Mouse (Mus musculus): Measurements from ENCODE around the gene Hagh. TPM values are rescaled to one million over a fixed set of nuclear protein-coding genes. Genes with fewer than 3 reads are reported as not detected.

Gene Hagh
- polyA plus RNA-seq, 1 experiment from 2014 or later: 46.6 TPM

- Histone ChIP-seq H3K27ac (ENCODE audit: low read depth, low read length) (no peak overlapping the region), H3K4me2 (replicated peaks; ENCODE audit: low read depth, low read length) (no peak overlapping the region), H3K9ac (ENCODE audit: low read depth, low read length) (no peak overlapping the region), H3K4me3 (ENCODE audit: low read length) (no peak overlapping the region), H3K4me1 (ENCODE audit: control insufficient read depth, insufficient read depth, low read length) (no peaks in the 10 kb centered on the region), H3K36me3 (ENCODE audit: control insufficient read depth, insufficient read depth, low read length) (no peaks in the 10 kb centered on the region), H3K9me3 (ENCODE audit: control insufficient read depth, low read length) (no peaks in the 10 kb centered on the region), H3K27me3 (ENCODE audit: control insufficient read depth, insufficient read depth, low read length) (no peaks in the 10 kb centered on the region)
- 33% methylated on average over 2 of the region's 2 CpGs for WGBS
- ATAC-seq (ENCODE audit: low FRiP score, low TSS enrichment): no peak
Measured at GRCm38 (mm10) chr17:24812215-24812614, 27.7 kb upstream of the Hagh start.

- no peak overlapping the region for H3K4me3 ChIP-seq (ENCODE audit: low read length)
- 78% methylated on average over 5 of the region's 5 CpGs for WGBS
- ATAC-seq (ENCODE audit: low FRiP score, low TSS enrichment): no peak
- H3K4me2 ChIP-seq (replicated peaks; ENCODE audit: low read depth, low read length): no peak overlapping the region
- H3K36me3 ChIP-seq (ENCODE audit: control insufficient read depth, insufficient read depth, low read length): no peaks in the 10 kb centered on the region
- no peaks in the 10 kb centered on the region for H3K4me1 ChIP-seq (ENCODE audit: control insufficient read depth, insufficient read depth, low read length)
- H3K9me3 ChIP-seq (ENCODE audit: control insufficient read depth, low read length): no peaks in the 10 kb centered on the region
- no peaks in the 10 kb centered on the region for H3K27me3 ChIP-seq (ENCODE audit: control insufficient read depth, insufficient read depth, low read length)
- H3K9ac ChIP-seq (ENCODE audit: low read depth, low read length): no peak overlapping the region
- H3K27ac ChIP-seq (ENCODE audit: low read depth, low read length): no peak overlapping the region
Measured at GRCm38 (mm10) chr17:24815256-24815655, 24.7 kb upstream of the Hagh start.

- ATAC-seq (ENCODE audit: low FRiP score, low TSS enrichment): no peak
- Histone ChIP-seq H3K27ac (ENCODE audit: low read depth, low read length) (no peak overlapping the region), H3K36me3 (ENCODE audit: control insufficient read depth, insufficient read depth, low read length) (no peaks in the 10 kb centered on the region), H3K9ac (ENCODE audit: low read depth, low read length) (no peak overlapping the region), H3K9me3 (ENCODE audit: control insufficient read depth, low read length) (no peaks in the 10 kb centered on the region), H3K4me3 (ENCODE audit: low read length) (no peak overlapping the region), H3K4me1 (ENCODE audit: control insufficient read depth, insufficient read depth, low read length) (no peaks in the 10 kb centered on the region), H3K4me2 (replicated peaks; ENCODE audit: low read depth, low read length) (no peak overlapping the region), H3K27me3 (ENCODE audit: control insufficient read depth, insufficient read depth, low read length) (no peaks in the 10 kb centered on the region)
- 42% methylated on average over 1 of the region's 1 CpGs for WGBS
Measured at GRCm38 (mm10) chr17:24817503-24817902, 22.4 kb upstream of the Hagh start.

- no peak overlapping the region for H3K4me2 ChIP-seq (replicated peaks; ENCODE audit: low read depth, low read length)
- no peaks in the 10 kb centered on the region for H3K36me3 ChIP-seq (ENCODE audit: control insufficient read depth, insufficient read depth, low read length)
- 55% methylated on average over 6 of the region's 6 CpGs for WGBS
- no peak overlapping the region for H3K27ac ChIP-seq (ENCODE audit: low read depth, low read length)
- H3K4me3 ChIP-seq (ENCODE audit: low read length): no peak overlapping the region
- no peaks in the 10 kb centered on the region for H3K9me3 ChIP-seq (ENCODE audit: control insufficient read depth, low read length)
- H3K4me1 ChIP-seq (ENCODE audit: control insufficient read depth, insufficient read depth, low read length): no peaks in the 10 kb centered on the region
- no peaks in the 10 kb centered on the region for H3K27me3 ChIP-seq (ENCODE audit: control insufficient read depth, insufficient read depth, low read length)
- no peak overlapping the region for H3K9ac ChIP-seq (ENCODE audit: low read depth, low read length)
- ATAC-seq (ENCODE audit: low FRiP score, low TSS enrichment): no peak
Measured at GRCm38 (mm10) chr17:24818172-24818571, 21.8 kb upstream of the Hagh start.

- Histone ChIP-seq H3K4me2 (replicated peaks; ENCODE audit: low read depth, low read length) (no peak overlapping the region), H3K27me3 (ENCODE audit: control insufficient read depth, insufficient read depth, low read length) (no peaks in the 10 kb centered on the region), H3K4me1 (ENCODE audit: control insufficient read depth, insufficient read depth, low read length) (no peaks in the 10 kb centered on the region), H3K9me3 (ENCODE audit: control insufficient read depth, low read length) (no peaks in the 10 kb centered on the region), H3K36me3 (ENCODE audit: control insufficient read depth, insufficient read depth, low read length) (no peaks in the 10 kb centered on the region), H3K9ac (ENCODE audit: low read depth, low read length) (no peak overlapping the region), H3K4me3 (ENCODE audit: low read length) (no peak overlapping the region), H3K27ac (ENCODE audit: low read depth, low read length) (no peak overlapping the region)
- no peak for ATAC-seq (ENCODE audit: low FRiP score, low TSS enrichment)
- WGBS: 60% methylated on average over 2 of the region's 2 CpGs
Measured at GRCm38 (mm10) chr17:24819469-24819868, 20.5 kb upstream of the Hagh start.

GRCm38 (mm10) chr17:24821351-24822280 is 18.3 kb upstream of the Hagh start:
- Histone ChIP-seq H3K9me3 (ENCODE audit: control insufficient read depth, low read length) (no peaks in the 10 kb centered on the region), H3K27ac (ENCODE audit: low read depth, low read length) (no peak overlapping the region), H3K9ac (ENCODE audit: low read depth, low read length) (no peak overlapping the region), H3K4me3 (ENCODE audit: low read length) (no peak overlapping the region), H3K4me1 (ENCODE audit: control insufficient read depth, insufficient read depth, low read length) (no peaks in the 10 kb centered on the region), H3K36me3 (ENCODE audit: control insufficient read depth, insufficient read depth, low read length) (no peaks in the 10 kb centered on the region), H3K4me2 (replicated peaks; ENCODE audit: low read depth, low read length) (no peak overlapping the region), H3K27me3 (ENCODE audit: control insufficient read depth, insufficient read depth, low read length) (no peaks in the 10 kb centered on the region; the same call in 1 of the 2 replicates)
- WGBS: 58% methylated on average over 3 of the region's 3 CpGs
- ATAC-seq (ENCODE audit: low FRiP score, low TSS enrichment): no peak

- Histone ChIP-seq H3K4me1 (ENCODE audit: control insufficient read depth, insufficient read depth, low read length) (no peaks in the 10 kb centered on the region), H3K4me2 (replicated peaks; ENCODE audit: low read depth, low read length) (no peak overlapping the region), H3K9me3 (ENCODE audit: control insufficient read depth, low read length) (no peaks in the 10 kb centered on the region), H3K27me3 (ENCODE audit: control insufficient read depth, insufficient read depth, low read length) (peaks cover 2% of the 10 kb centered on the region; the same call in 1 of the 2 replicates), H3K9ac (ENCODE audit: low read depth, low read length) (no peak overlapping the region), H3K36me3 (ENCODE audit: control insufficient read depth, insufficient read depth, low read length) (no peaks in the 10 kb centered on the region), H3K27ac (ENCODE audit: low read depth, low read length) (no peak overlapping the region), H3K4me3 (ENCODE audit: low read length) (no peak overlapping the region)
- ATAC-seq (ENCODE audit: low FRiP score, low TSS enrichment): no peak
- 50% methylated on average over 5 of the region's 5 CpGs for WGBS
Measured at GRCm38 (mm10) chr17:24840341-24840740, 398 bp downstream of the Hagh start.

GRCm38 (mm10) chr17:24841133-24841532 is 1.2 kb downstream of the Hagh start:
- Histone ChIP-seq H3K4me3 (ENCODE audit: low read length) (no peak overlapping the region), H3K4me2 (replicated peaks; ENCODE audit: low read depth, low read length) (no peak overlapping the region), H3K9me3 (ENCODE audit: control insufficient read depth, low read length) (no peaks in the 10 kb centered on the region), H3K4me1 (ENCODE audit: control insufficient read depth, insufficient read depth, low read length) (no peaks in the 10 kb centered on the region), H3K27ac (ENCODE audit: low read depth, low read length) (no peak overlapping the region), H3K27me3 (ENCODE audit: control insufficient read depth, insufficient read depth, low read length) (peaks cover 4% of the 10 kb centered on the region; the same call in 1 of the 2 replicates), H3K9ac (ENCODE audit: low read depth, low read length) (no peak overlapping the region), H3K36me3 (ENCODE audit: control insufficient read depth, insufficient read depth, low read length) (no peaks in the 10 kb centered on the region)
- 59% methylated on average over 4 of the region's 4 CpGs for WGBS
- no peak for ATAC-seq (ENCODE audit: low FRiP score, low TSS enrichment)

GRCm38 (mm10) chr17:24842631-24843030 is 2.7 kb downstream of the Hagh start:
- no peak for ATAC-seq (ENCODE audit: low FRiP score, low TSS enrichment)

More at GRCm38 (mm10) chr17:24842631-24843030, 2.7 kb downstream of the Hagh start:
- H3K27me3 ChIP-seq (ENCODE audit: control insufficient read depth, insufficient read depth, low read length): peaks cover 4% of the 10 kb centered on the region; the same call in 1 of the 2 replicates
- H3K4me2 ChIP-seq (replicated peaks; ENCODE audit: low read depth, low read length): no peak overlapping the region
- H3K9me3 ChIP-seq (ENCODE audit: control insufficient read depth, low read length): no peaks in the 10 kb centered on the region
- no peak overlapping the region for H3K9ac ChIP-seq (ENCODE audit: low read depth, low read length)
- no peak overlapping the region for H3K4me3 ChIP-seq (ENCODE audit: low read length)
- no peak overlapping the region for H3K27ac ChIP-seq (ENCODE audit: low read depth, low read length)
- no peaks in the 10 kb centered on the region for H3K4me1 ChIP-seq (ENCODE audit: control insufficient read depth, insufficient read depth, low read length)
- H3K36me3 ChIP-seq (ENCODE audit: control insufficient read depth, insufficient read depth, low read length): no peaks in the 10 kb centered on the region
- 59% methylated on average over 2 of the region's 2 CpGs for WGBS
